Mouse (Mus musculus) limb, embryonic 14.5 days (tissue): ENCODE results near the gene Lrmda. TPM values are rescaled to one million over a fixed set of nuclear protein-coding genes. Genes with fewer than 3 reads are reported as not detected.

ENCODE experiments used
- ATAC-seq: fragments of 200-750 bp; cut with Nextera tagmentation; 2 replicates; pipeline ENCODE4 v1.8.0; 2017; ENCODE audit warnings: low read depth, moderate number of reproducible peaks, moderate TSS enrichment; ENCODE audit not compliant: low FRiP score
- DNase-seq: peaks from one replicate; pipeline ENCODE4 v3.0.0-alpha.2; 2015; ENCODE audit warnings: low spot score
- H3K27ac ChIP-seq: fragments of 300-500 bp; sonication (generic); replicated peaks from 2 replicates; pipeline ENCODE4 v1.5.1; 2014; ENCODE audit warnings: low read depth, mild to moderate bottlenecking, low read length, moderate library complexity, mixed read lengths
- H3K27me3 ChIP-seq: fragments of 300-500 bp; sonication (generic); 2 replicates; pipeline ENCODE4 v1.6.1; 2014; ENCODE audit warnings: low read length, mixed read lengths; ENCODE audit not compliant: control insufficient read depth, insufficient read depth
- H3K36me3 ChIP-seq: fragments of 300-500 bp; sonication (generic); 2 replicates; pipeline ENCODE4 v1.6.1; 2014; ENCODE audit warnings: mild to moderate bottlenecking, low read length, moderate library complexity, mixed read lengths; ENCODE audit not compliant: control insufficient read depth, insufficient read depth
- H3K4me1 ChIP-seq: fragments of 300-500 bp; sonication (generic); 2 replicates; pipeline ENCODE4 v1.6.1; 2014; ENCODE audit warnings: antibody characterized with exemption, low read length, mixed read lengths; ENCODE audit not compliant: control insufficient read depth, insufficient read depth
- H3K4me2 ChIP-seq: fragments of 300-500 bp; sonication (generic); replicated peaks from 2 replicates; pipeline ENCODE4 v1.6.1; 2014; ENCODE audit warnings: low read depth, mild to moderate bottlenecking, low read length, moderate library complexity; ENCODE audit not compliant: severe bottlenecking
- H3K4me3 ChIP-seq: fragments of 300-500 bp; sonication (generic); replicated peaks from 2 replicates; pipeline ENCODE4 v1.5.1; 2014; ENCODE audit warnings: low read length
- H3K9ac ChIP-seq: fragments of 300-500 bp; sonication (generic); 2 replicates; pipeline ENCODE4 v1.6.1; 2014; ENCODE audit warnings: mild to moderate bottlenecking, low read depth, low read length, moderate library complexity; ENCODE audit not compliant: severe bottlenecking
- H3K9me3 ChIP-seq: fragments of 300-500 bp; sonication (generic); 2 replicates; pipeline ENCODE4 v1.6.1; 2016; ENCODE audit warnings: low read length; ENCODE audit not compliant: control insufficient read depth
- POLR2A ChIP-seq: fragments of 200-500 bp; IDR thresholded peaks from 2 replicates; pipeline ENCODE4 v1.8.0; 2012; ENCODE audit warnings: inconsistent platforms, mild to moderate bottlenecking, moderate library complexity, borderline replicate concordance; ENCODE audit not compliant: insufficient read depth, insufficient read length; ENCODE audit errors: extremely low read depth
- WGBS: fragments of 180-500 bp; shearing (Covaris S2); extraction: QIAGEN DNeasy Blood & Tissue Kit; methylation state at CpG from one replicate; pipeline ENCODE4 v1.1.7; 2014; 5-methylcytosine and 5-hydroxymethylcytosine counted together
- polyA plus RNA-seq, 2 experiments: library from polyadenylated mRNA; depleted of rRNA in 1 of 2; stranded (reverse) in 1 of 2; unstranded in 1 of 2; fragments of >200 nt; fragmentation: Nextera tagmentation in 1 of 2; extraction: Ambion mirVana in 1 of 2; gene quantifications; 2 replicates each; pipeline versions ENCODE4 v1.2.1 to v1.2.3; 2012 to 2014

Gene Lrmda
- polyA plus RNA-seq, 2 experiments: 0.08 to 0.72 TPM

GRCm38 (mm10) chr14:21992321-21992885, 27.1 kb upstream of the Lrmda start:
- H3K27me3 ChIP-seq: peaks cover 31% of the 10 kb centered on the region; the same call in 1 of the 2 replicates
- ATAC-seq (no peak), DNase-seq (no peak)
- peak overlapping the region; percentile 27; the same call in 1 of the 2 replicates for H3K4me2 ChIP-seq
- H3K36me3 ChIP-seq: no peaks in the 10 kb centered on the region
- H3K4me1 ChIP-seq: peaks cover 26% of the 10 kb centered on the region; the same call in 1 of the 2 replicates
- H3K4me3 ChIP-seq: 0 out of 2 replicates have a peak overlapping the region, but pooled peaks have one; percentile 91
- TF ChIP-seq POLR2A: no peak
- H3K27ac ChIP-seq: no peak overlapping the region
- 0 out of 2 replicates have a peak overlapping the region, but pooled peaks have one; percentile 3 for H3K9ac ChIP-seq
- no peaks in the 10 kb centered on the region for H3K9me3 ChIP-seq
- 63% methylated on average over 4 of the region's 4 CpGs for WGBS

DNA sequence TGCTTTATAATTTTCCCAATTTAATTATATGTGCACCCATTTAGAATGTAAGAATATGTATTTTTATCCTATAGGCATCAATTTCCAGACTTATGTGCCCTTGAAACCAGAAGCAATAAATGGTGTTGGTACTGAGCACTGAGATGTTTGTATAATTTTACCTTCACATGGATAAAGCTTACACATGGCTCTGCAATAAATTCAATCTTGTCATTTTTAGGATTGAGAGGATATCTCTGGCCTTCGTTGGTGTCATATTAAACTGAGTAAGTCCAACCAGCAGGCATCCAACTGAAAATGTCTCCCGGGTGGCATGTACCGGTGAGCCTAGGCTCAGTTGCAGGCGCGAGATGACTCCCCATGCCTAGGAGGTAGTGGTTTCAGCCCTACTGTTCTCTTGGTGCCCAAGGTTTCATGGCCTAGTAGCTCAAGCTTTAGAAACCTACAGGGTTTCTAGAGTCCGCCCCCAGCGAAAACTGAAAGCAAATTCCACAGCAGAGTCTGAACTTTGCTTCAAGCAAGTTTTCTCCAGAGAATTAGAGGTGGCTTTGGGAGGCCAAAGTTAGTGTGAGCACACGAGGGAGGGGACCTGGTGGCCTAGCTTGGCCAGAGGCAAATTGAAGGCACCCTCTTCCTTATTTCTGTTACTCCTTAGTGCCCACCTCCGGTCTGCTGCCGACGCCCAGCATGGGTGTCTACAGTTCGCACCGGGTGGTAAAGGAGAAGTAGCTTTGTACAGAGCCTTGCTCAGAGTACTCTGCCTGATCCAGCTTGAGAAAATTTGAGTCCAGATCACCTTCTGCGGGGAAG, 26.1 kb upstream of the Lrmda start:
- Histone ChIP-seq H3K9me3 (no peaks in the 10 kb centered on the region), H3K27ac (no peak overlapping the region), H3K4me3 (peak overlapping the region; percentile 39), H3K4me1 (peaks cover 26% of the 10 kb centered on the region; the same call in 1 of the 2 replicates), H3K9ac (peak overlapping the region; percentile 48; the same call in 1 of the 2 replicates), H3K27me3 (peaks cover 31% of the 10 kb centered on the region; the same call in 1 of the 2 replicates), H3K36me3 (no peaks in the 10 kb centered on the region), H3K4me2 (peak overlapping the region; percentile 71)
- TF ChIP-seq POLR2A: no peak
- WGBS: 27% methylated on average over 14 of the region's 14 CpGs
- ATAC-seq (no peak), DNase-seq (no peak)

GRCm38 (mm10) chr14:21994061-21994990, 25.2 kb upstream of the Lrmda start:
- Histone ChIP-seq H3K4me3 (peak overlapping the region; percentile 39), H3K9me3 (no peaks in the 10 kb centered on the region), H3K9ac (peak overlapping the region; percentile 48), H3K36me3 (no peaks in the 10 kb centered on the region), H3K4me1 (peaks cover 20% of the 10 kb centered on the region; the same call in 1 of the 2 replicates), H3K27ac (0 out of 2 replicates have a peak overlapping the region, but pooled peaks have one; percentile 39), H3K27me3 (peaks cover 31% of the 10 kb centered on the region; the same call in 1 of the 2 replicates), H3K4me2 (peak overlapping the region; percentile 71)
- WGBS: 3% methylated on average over 44 of the region's 44 CpGs
- ATAC-seq (no peak), DNase-seq (peak; percentile 22)
- no peak for TF ChIP-seq POLR2A

GRCm38 (mm10) chr14:21995031-21995754, 24.3 kb upstream of the Lrmda start:
- H3K36me3 ChIP-seq: no peaks in the 10 kb centered on the region
- H3K4me2 ChIP-seq: peak overlapping the region; percentile 71
- H3K4me1 ChIP-seq: peaks cover 20% of the 10 kb centered on the region; the same call in 1 of the 2 replicates
- H3K9me3 ChIP-seq: no peaks in the 10 kb centered on the region
- peak overlapping the region; percentile 39 for H3K4me3 ChIP-seq
- under 1% methylated on average over 36 of the region's 36 CpGs for WGBS
- DNase-seq (peak; percentile 88), ATAC-seq (peak; percentile 80)
- H3K9ac ChIP-seq: peak overlapping the region; percentile 48
- peaks cover 30% of the 10 kb centered on the region; the same call in 1 of the 2 replicates for H3K27me3 ChIP-seq
- TF ChIP-seq POLR2A: no peak
- no peak overlapping the region for H3K27ac ChIP-seq
